Mouse (Mus musculus) forebrain, embryonic 10.5 days (tissue): ENCODE data around the gene Ccdc60. TPM values are rescaled to one million over a fixed set of nuclear protein-coding genes. Genes with fewer than 3 reads are reported as not detected.

ENCODE experiments used
- DNase-seq: peaks from one replicate; pipeline ENCODE4 v3.0.0-alpha.2; 2017; ENCODE audit warnings: low spot score; ENCODE audit errors: extremely low spot score
- H3K27ac ChIP-seq: fragments of 300-500 bp; sonication (generic); 2 replicates; pipeline ENCODE4 v1.5.1; 2016; ENCODE audit warnings: mild to moderate bottlenecking
- H3K27me3 ChIP-seq: fragments of 300-500 bp; sonication (generic); 2 replicates; pipeline ENCODE4 v1.6.1; 2016; ENCODE audit warnings: mild to moderate bottlenecking; ENCODE audit not compliant: poor library complexity, severe bottlenecking
- H3K36me3 ChIP-seq: fragments of 300-500 bp; sonication (generic); replicated peaks from 2 replicates; pipeline ENCODE4 v1.6.1; 2016; ENCODE audit warnings: mild to moderate bottlenecking, moderate library complexity
- H3K4me1 ChIP-seq: fragments of 300-500 bp; sonication (generic); 2 replicates; pipeline ENCODE4 v1.6.1; 2016
- H3K4me3 ChIP-seq: fragments of 300-500 bp; sonication (generic); 2 replicates; pipeline ENCODE4 v1.5.1; 2016; ENCODE audit warnings: mild to moderate bottlenecking, moderate library complexity
- H3K9me3 ChIP-seq: fragments of 300-500 bp; sonication (generic); 2 replicates; pipeline ENCODE4 v1.6.1; 2016; ENCODE audit warnings: mild to moderate bottlenecking, moderate library complexity
- WGBS: fragments of 180-500 bp; shearing (Covaris S2); methylation state at CpG from one replicate; pipeline ENCODE4 v1.1.7; 2016; 5-methylcytosine and 5-hydroxymethylcytosine counted together
- polyA plus RNA-seq: library from polyadenylated mRNA; unstranded; fragments of >200 nt; fragmentation: Nextera tagmentation; extraction: Ambion mirVana; gene quantifications from 2 replicates; pipeline ENCODE4 v1.2.1, GENCODE M21; 2016

The Ccdc60 gene
- polyA plus RNA-seq, 1 experiment from 2014 or later: 0.66 TPM

DNA sequence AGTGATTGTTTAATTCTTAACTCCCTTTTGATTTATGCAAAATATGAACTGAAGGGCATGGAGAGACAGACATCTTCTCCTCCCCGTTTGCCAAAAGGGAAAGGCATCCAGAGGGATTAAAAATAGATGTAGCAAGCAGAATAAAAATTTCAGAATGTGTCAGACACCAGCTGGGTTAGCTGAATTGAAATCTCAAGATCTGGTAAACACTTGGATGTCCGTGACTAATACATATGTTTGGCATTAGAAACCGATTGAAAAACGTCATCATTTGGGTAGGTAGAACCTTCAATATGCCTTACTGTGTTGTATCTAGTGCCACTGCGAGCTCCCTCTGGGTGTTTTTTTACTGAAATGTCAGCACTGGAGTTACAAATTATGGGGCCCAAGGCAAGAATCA lies 4.7 kb upstream of the Ccdc60 start:
- 87% methylated on average over 5 of the region's 5 CpGs for WGBS
- H3K27me3 ChIP-seq: peaks cover 56% of the 10 kb centered on the region
- no peak overlapping the region for H3K4me3 ChIP-seq
- H3K36me3 ChIP-seq: no peaks in the 10 kb centered on the region
- no peak for DNase-seq
- H3K9me3 ChIP-seq: peaks cover 7% of the 10 kb centered on the region; the same call in 1 of the 2 replicates
- H3K27ac ChIP-seq: no peak overlapping the region
- H3K4me1 ChIP-seq: peaks cover 18% of the 10 kb centered on the region

DNA sequence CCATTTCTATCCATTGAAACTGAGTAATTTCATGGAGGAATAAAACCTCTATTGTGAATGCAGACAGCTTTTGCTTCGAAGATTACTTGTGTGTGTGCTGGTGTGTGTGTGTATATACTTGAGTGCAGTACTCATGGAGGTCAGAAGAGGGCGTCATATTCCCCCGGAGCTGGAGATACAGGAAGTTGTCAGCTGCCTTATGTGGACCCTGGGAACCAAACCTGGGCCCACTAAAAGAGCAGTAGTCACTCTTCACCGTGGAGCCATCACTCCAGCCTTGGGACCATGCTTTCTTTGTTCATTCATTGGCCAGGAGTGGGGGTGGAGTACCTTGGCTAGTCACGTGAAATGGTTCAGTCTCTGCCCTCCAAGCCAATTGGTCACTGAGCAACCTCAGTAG lies 1.8 kb upstream of the Ccdc60 start:
- no peak for DNase-seq
- H3K4me3 ChIP-seq: no peak overlapping the region
- H3K9me3 ChIP-seq: no peaks in the 10 kb centered on the region
- peaks cover 78% of the 10 kb centered on the region for H3K27me3 ChIP-seq
- no peak overlapping the region for H3K27ac ChIP-seq
- no peaks in the 10 kb centered on the region for H3K36me3 ChIP-seq
- WGBS: 86% methylated on average over 5 of the region's 5 CpGs
- peaks cover 28% of the 10 kb centered on the region for H3K4me1 ChIP-seq

DNA sequence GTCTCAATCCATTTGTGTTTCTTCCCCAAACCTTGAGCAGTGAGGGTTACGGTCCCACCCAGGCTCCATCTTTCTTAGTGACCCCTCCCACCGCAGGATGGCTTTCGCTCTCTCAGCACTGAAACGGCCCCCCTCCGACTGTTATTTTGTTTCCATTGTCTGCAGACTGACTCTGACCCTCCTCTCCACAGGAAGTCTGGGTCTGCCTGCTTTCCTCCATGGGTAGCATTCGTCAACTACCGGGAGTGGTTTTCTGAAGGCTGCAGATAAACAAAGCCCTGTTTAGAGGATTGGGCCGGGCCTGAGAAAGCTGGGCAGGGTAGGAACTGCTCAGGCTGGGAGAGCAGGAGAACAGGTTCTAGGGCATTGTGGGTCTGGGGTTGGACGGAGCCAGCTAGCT lies 1.1 kb upstream of the Ccdc60 start:
- 2% methylated on average over 9 of the region's 9 CpGs for whole genome bisulfite sequencing
- H3K4me1 ChIP-seq: peaks cover 31% of the 10 kb centered on the region
- H3K4me3 ChIP-seq: peak overlapping the region; percentile 43
- DNase-seq: peak; percentile 25
- no peaks in the 10 kb centered on the region for H3K36me3 ChIP-seq
- peaks cover 85% of the 10 kb centered on the region for H3K27me3 ChIP-seq
- peak overlapping the region; percentile 42 for H3K27ac ChIP-seq
- H3K9me3 ChIP-seq: no peaks in the 10 kb centered on the region

DNA sequence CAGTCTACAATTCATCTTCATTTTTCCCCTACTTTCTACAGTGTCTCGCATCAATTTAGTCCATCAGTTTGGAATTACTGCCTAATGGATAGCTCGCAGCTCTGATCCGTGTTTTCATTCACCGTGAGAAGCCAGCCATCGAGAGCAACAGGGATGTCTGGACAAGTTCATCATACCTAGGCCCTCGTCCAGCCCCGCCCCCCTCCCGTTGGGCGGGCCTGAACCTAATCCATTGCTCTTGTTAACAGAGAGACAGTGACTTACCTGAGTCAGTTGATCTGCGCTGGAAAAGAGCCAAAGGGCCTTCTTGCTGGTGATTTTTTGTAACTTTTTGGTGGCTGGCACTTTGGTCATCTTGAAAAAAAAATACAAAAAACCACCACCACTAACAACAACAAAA lies 602 bp downstream of the Ccdc60 start:
- DNase-seq: no peak
- Histone ChIP-seq H3K27ac (no peak overlapping the region), H3K9me3 (no peaks in the 10 kb centered on the region), H3K4me3 (0 out of 2 replicates have a peak overlapping the region, but pooled peaks have one; percentile 43), H3K36me3 (no peaks in the 10 kb centered on the region), H3K4me1 (peaks cover 31% of the 10 kb centered on the region), H3K27me3 (peaks cover 92% of the 10 kb centered on the region)
- WGBS: 35% methylated on average over 10 of the region's 10 CpGs

DNA sequence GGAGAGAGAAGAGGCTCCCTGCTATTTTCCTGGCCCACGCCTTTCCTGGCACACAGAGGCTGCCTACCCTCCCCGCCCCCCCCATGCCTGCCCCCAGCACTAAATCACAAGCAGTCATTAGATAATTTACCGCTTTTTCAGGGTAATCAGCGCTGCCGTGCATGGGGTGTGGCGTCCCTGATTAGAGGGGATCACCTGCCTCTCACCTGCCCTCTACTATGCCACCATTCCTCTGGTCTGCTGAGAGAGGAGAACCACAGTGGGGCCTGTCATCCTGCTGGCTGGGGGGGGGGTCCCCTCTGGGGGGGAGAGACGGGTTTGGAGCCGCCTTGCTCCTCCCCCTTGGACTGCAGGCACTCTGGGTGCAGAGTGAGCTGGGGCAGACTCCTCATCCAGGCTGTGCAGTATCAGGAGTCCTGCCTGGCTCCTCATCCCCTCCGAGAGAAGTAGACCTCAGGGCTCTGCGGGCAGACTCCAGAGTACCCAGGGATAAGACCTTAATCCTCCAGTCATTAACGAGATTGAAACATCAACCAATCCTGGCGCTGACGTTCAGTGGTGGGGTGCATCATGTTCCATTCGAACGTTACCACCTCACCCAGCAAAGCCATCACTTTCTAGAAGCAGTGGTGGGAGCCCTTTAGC lies 3.1 kb downstream of the Ccdc60 start:
- Histone ChIP-seq H3K27ac (no peak overlapping the region), H3K4me3 (no peak overlapping the region), H3K4me1 (peaks cover 32% of the 10 kb centered on the region), H3K9me3 (no peaks in the 10 kb centered on the region), H3K36me3 (no peaks in the 10 kb centered on the region), H3K27me3 (peaks cover 94% of the 10 kb centered on the region)
- WGBS: 34% methylated on average over 15 of the region's 15 CpGs
- no peak for DNase-seq

DNA sequence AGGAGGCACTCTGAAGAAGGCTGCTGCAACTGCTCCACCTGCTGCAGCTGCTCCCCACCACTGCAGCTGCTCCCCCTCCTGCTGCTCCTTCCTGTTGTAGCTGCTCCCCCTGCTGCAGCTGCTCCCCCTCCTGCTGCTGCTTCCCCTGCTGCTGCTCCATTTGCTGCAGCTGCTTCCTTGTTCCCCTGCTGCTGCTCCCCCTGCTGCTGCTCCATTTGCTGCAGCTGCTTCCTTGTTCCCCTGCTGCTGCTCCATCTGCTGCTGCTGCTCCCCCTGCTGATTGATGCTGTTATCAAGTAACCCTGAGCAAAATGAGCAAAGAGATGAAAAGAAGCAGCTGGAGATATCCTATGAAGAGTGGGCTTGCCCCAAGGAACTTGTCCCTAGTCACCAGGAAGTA lies 8.3 kb downstream of the Ccdc60 start:
- peaks cover 23% of the 10 kb centered on the region for H3K9me3 ChIP-seq
- peak overlapping the region; percentile 16; the same call in 1 of the 2 replicates for H3K27ac ChIP-seq
- H3K4me3 ChIP-seq: no peak overlapping the region
- no peak for DNase-seq
- H3K4me1 ChIP-seq: peaks cover 32% of the 10 kb centered on the region
- no peaks in the 10 kb centered on the region for H3K36me3 ChIP-seq
- H3K27me3 ChIP-seq: peaks cover 85% of the 10 kb centered on the region

DNA sequence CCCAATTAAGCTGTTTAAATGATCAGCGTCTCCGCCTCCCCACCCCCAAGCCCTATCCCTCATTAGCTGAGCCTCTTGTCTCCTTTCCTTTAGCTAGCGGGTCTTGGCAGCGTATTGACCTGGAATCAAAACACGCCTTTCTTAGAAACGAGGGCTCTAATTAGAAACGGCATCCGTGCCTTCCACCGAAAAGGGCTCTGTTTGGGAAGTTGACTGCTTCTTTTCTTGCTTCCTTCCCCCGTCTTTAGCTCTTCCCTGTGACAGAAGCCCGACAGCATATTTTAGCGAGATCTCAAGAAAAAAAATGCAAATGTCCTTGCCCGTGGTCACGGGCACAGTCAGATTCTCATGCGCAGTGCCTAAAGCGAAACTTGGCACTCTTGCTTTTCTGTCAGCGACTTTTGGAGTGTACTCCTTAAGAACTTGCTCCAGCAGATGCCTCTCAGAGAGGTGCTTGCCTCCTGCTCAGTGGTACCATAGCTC lies 10.3 kb downstream of the Ccdc60 start:
- Histone ChIP-seq H3K9me3 (peaks cover 23% of the 10 kb centered on the region), H3K27me3 (peaks cover 83% of the 10 kb centered on the region), H3K36me3 (no peaks in the 10 kb centered on the region), H3K4me3 (peak overlapping the region; percentile 28; the same call in 1 of the 2 replicates), H3K27ac (peak overlapping the region; percentile 66; the same call in 1 of the 2 replicates), H3K4me1 (peaks cover 48% of the 10 kb centered on the region)
- 59% methylated on average over 17 of the region's 17 CpGs for whole genome bisulfite sequencing
- peak; percentile 38 for DNase-seq

DNA sequence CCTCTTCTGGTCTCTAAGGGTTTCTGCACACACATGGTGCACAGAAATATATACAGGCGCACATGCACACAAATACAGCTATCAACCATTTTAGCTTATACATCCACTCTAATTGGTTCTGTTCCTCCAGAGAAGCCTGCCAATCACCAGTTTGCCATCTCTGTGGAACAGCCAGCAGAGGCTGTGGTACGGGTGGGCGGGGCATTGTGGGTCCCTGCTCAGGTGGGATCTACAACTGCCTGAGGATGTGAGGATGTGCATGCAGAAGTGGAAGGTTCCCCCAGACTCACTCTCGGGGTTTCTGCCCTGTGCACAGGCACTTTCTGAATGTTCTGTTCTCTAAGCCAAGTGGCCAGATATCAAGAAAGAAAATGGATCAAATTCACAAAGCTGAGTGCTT lies 10.8 kb downstream of the Ccdc60 start:
- Histone ChIP-seq H3K9me3 (peaks cover 23% of the 10 kb centered on the region), H3K4me3 (no peak overlapping the region), H3K27ac (0 out of 2 replicates have a peak overlapping the region, but pooled peaks have one; percentile 40), H3K27me3 (peaks cover 83% of the 10 kb centered on the region), H3K36me3 (no peaks in the 10 kb centered on the region), H3K4me1 (peaks cover 54% of the 10 kb centered on the region)
- DNase-seq: peak; percentile 31
- 82% methylated on average over 4 of the region's 4 CpGs for WGBS

DNA sequence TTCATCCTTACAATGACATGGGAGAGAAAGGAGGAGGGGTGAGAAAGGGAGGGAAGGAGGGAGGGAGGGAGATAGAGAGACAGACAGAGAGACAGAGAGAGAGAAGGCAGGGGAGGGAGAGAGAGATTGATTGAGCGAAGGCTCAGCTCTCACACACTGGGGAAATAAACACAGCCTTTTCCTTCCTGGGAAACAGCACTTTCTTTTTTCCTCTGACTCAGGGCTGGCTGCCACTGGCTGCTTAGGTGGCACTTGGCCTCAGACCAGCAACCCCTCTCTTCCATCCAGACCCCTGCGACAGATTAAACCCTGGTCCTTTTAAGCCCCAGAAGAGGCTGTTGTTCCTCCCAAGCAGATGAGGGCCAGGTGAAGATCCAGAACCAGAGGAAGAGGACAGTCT lies 14.0 kb downstream of the Ccdc60 start:
- peak overlapping the region; percentile 60 for H3K27ac ChIP-seq
- H3K4me1 ChIP-seq: peaks cover 57% of the 10 kb centered on the region
- peaks cover 23% of the 10 kb centered on the region for H3K9me3 ChIP-seq
- no peak for DNase-seq
- H3K4me3 ChIP-seq: no peak overlapping the region
- WGBS: 52% methylated on average over 2 of the region's 2 CpGs
- H3K27me3 ChIP-seq: peaks cover 86% of the 10 kb centered on the region
- no peaks in the 10 kb centered on the region for H3K36me3 ChIP-seq

DNA sequence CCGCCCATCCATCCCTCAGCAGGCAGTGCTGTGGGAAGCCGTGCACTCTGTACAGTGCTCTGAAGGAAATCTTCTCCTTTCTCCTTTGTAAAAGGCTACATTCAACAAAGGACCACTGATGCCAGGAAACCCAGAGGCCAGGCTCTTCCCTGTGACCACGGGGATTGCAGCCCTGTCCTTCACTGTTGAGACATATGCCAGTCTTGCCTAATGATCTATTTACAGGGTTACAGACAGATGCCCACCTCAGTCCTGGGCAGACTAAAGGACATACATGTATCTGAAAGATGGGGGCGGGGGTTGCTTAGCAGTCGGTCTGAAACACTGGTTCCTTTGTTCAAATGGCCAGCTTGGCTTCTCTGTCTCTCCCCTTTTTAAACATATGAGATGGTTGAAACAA lies 14.4 kb downstream of the Ccdc60 start:
- H3K9me3 ChIP-seq: peaks cover 23% of the 10 kb centered on the region
- H3K27ac ChIP-seq: peak overlapping the region; percentile 60; the same call in 1 of the 2 replicates
- H3K4me1 ChIP-seq: peaks cover 57% of the 10 kb centered on the region
- H3K4me3 ChIP-seq: no peak overlapping the region
- H3K27me3 ChIP-seq: peaks cover 86% of the 10 kb centered on the region
- no peaks in the 10 kb centered on the region for H3K36me3 ChIP-seq
- DNase-seq: no peak
- WGBS: 58% methylated on average over 5 of the region's 5 CpGs

DNA sequence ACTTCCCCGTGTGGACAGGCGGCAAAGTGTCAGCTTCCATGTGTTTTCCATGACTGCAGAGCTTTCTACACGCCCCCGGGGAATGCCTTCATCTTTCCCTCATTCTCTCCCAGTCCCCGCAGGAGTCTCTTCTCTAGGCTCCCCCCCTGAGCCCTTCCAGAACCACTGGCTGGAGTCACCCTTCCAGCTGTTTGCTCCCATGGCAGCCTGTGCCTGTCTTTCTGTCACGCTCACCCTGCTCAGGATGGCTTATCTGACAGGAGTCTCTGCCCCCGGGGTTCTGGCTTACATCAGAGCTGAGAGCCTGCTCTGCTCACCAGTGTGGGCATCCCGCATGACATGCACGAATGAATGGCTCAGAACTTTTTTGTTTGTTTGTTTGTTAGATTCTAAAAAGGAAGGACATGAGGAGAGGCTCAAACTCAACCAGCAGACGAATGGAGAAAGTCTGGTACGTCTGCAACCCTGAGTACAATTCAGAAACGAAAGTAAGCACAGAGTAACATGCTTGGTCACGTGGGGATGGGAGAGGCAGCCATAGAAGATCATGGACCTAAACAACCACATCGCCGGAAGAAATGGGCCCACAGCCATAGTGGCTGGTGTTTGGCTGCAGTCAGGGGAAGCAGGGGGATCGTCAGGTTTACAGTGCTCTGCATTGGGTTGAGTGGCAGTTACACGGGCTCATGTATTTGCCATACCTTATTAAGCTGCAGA lies 17.1 kb downstream of the Ccdc60 start:
- no peak overlapping the region for H3K4me3 ChIP-seq
- no peaks in the 10 kb centered on the region for H3K36me3 ChIP-seq
- peaks cover 44% of the 10 kb centered on the region for H3K4me1 ChIP-seq
- H3K9me3 ChIP-seq: peaks cover 10% of the 10 kb centered on the region
- 78% methylated on average over 17 of the region's 17 CpGs for WGBS
- peaks cover 95% of the 10 kb centered on the region for H3K27me3 ChIP-seq
- DNase-seq: no peak
- no peak overlapping the region for H3K27ac ChIP-seq

DNA sequence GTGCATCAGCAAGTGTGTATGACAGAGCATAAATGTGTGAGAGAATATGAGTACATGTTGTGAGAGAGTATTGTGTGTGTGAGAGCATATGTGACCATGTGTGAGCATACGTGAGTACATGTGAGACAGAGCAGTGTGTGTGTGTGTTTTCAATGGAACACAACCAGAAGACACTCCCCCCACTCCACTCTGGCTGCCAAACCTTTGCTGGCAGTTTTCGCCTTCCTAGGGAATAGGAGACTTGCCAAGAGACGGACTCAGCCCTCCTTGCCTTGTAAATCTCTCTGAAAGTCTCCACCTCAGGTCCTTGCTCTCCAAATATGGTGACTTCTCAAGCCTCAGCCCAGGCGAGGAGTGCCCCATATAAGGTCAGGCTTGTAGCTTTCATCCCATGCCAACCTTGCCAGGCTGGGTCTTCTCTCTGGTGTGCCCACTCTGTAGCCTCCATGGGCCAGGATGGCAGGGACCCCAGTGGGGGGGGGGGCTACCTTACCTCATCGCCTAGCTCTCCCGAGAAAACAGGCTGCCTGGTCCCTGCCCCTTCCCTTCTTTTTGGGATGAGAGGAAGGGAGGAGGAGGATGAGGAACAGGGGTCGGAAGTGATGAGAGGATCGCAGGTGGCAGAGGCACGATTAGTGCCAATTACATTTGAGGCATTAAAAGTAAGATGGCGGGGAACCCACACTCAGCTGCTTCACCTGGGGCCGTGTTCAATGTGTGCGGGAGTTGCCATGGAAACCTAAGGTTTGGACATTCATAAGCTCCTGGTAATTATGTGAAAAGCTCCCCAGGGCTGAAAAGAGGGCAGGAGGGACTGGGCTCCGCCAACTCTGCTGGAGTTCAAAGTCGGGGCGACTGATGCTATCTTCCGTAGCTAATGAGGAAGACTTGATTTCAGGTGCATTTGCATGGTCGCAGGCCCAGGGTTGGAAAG lies 19.3 kb downstream of the Ccdc60 start:
- no peak overlapping the region for H3K4me3 ChIP-seq
- H3K27ac ChIP-seq: no peak overlapping the region
- peaks cover 80% of the 10 kb centered on the region for H3K27me3 ChIP-seq
- H3K36me3 ChIP-seq: no peaks in the 10 kb centered on the region
- no peaks in the 10 kb centered on the region for H3K9me3 ChIP-seq
- no peak for DNase-seq
- H3K4me1 ChIP-seq: peaks cover 31% of the 10 kb centered on the region
- WGBS: 82% methylated on average over 17 of the region's 17 CpGs
